Mouse (Mus musculus) frontal cortex, postnatal 36 days (tissue): ENCODE data around the gene Farp1.

Experiments
- DNase-seq, 2 experiments: peaks; one replicate each; pipeline ENCODE4 v3.0.0; 2022; ENCODE audit warnings: low spot score in 2 of 2

Gene Farp1

GRCm38 (mm10) chr14:121219226-121220039 is 184.4 kb downstream of the Farp1 start:
- DNase-seq: no peak

DNA sequence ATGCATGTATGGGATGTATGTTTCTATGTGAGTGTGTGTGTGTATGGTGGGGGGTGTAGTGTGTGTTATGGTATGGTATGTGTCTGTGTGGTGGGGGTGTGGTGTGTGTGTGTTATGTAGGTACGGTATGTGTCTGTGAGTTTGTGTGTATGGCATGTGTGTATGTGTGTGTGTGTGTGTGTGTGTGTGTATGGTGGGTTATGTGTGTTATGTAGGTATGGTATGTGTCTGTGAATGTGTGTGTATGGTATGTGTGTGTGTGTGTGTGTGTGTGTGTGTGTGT is 185.0 kb downstream of the Farp1 start:
- DNase-seq: no peak

GRCm38 (mm10) chr14:121220723-121221122 is 185.7 kb downstream of the Farp1 start:
- peak; percentile 45 to 51 for DNase-seq

GRCm38 (mm10) chr14:121225804-121226203 is 190.8 kb downstream of the Farp1 start:
- DNase-seq: no peak

DNA sequence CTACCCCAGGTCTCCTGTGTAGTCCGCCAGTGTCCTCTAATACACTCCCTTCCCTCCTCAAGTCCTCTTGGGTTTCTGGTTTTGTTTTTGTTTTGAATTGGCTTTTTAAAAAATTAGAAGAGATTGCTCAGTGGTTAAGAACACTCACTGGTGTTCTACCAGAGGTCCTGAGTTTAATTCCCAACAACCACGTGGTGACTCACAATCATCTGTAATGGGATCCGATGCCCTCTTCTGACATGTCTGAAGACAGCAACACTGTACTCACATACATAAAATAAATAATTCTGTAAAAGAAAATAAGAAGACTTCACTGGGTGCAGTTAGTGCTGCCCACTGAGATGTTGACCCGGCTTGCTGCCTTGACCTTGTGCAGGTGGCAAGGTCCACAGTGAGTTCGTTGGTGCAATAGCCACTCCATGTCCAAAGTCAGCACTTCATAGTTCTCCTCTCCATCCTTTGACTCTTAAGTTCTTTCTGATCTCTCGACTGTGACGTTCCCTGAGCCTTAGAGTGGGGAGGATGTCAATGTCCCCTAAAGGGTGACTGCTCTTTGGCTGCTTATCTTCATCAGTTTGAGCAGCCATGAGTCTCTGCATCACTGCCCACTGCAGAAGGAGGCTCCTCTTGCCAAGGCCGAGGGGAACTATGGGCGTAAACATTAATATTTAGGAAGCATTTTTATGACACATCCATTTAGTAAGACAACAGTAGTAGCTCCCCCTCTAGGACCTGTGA is 194.2 kb downstream of the Farp1 start:
- DNase-seq: no peak

- DNase-seq: no peak
Observed at GRCm38 (mm10) chr14:121231232-121231631, 196.2 kb downstream of the Farp1 start.

GRCm38 (mm10) chr14:121234741-121235307 is 199.8 kb downstream of the Farp1 start:
- DNase-seq: no peak

DNA sequence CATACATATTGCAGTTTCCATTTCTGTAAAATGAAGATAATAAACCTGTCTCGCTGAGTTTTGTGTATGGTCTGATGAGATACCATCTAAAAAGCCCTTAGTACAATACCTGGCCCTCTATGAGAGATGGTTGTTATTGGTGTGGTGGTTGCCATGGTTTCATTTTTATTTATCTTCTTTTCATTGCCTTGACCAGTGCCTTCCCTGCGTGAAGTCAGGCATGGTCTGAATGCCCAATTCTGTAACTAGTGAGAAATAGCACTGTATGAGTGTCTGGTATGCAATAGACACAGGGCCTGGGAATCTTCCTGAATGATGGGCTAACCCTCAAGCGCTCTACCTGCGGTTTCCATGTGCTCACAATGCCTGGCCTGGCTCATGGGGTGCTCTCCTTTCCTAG is 201.7 kb downstream of the Farp1 start:
- no peak for DNase-seq

GRCm38 (mm10) chr14:121238727-121239126 is 203.7 kb downstream of the Farp1 start:
- no peak for DNase-seq

- DNase-seq: no peak
Observed at GRCm38 (mm10) chr14:121239386-121239785, 204.4 kb downstream of the Farp1 start.

DNA sequence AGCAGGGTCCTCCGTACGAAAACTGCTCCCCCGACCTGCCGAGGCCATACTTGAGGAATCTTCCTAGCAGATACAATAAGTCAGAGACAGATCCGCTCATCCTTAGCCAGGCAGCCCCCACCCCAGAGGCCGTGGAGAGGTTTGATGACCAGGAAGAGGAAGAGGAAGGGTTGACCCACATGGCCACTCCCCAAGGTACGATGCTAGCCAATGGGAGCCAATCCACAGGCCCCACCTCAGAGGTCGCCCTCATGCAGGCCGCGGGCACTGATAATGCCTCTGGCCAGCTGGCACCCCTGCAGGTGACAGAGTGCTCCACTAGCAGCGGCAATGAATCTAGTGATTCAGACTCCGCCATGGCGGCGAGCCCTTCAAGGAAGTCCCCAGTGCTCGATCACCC is 209.1 kb downstream of the Farp1 start:
- no peak for DNase-seq

DNA sequence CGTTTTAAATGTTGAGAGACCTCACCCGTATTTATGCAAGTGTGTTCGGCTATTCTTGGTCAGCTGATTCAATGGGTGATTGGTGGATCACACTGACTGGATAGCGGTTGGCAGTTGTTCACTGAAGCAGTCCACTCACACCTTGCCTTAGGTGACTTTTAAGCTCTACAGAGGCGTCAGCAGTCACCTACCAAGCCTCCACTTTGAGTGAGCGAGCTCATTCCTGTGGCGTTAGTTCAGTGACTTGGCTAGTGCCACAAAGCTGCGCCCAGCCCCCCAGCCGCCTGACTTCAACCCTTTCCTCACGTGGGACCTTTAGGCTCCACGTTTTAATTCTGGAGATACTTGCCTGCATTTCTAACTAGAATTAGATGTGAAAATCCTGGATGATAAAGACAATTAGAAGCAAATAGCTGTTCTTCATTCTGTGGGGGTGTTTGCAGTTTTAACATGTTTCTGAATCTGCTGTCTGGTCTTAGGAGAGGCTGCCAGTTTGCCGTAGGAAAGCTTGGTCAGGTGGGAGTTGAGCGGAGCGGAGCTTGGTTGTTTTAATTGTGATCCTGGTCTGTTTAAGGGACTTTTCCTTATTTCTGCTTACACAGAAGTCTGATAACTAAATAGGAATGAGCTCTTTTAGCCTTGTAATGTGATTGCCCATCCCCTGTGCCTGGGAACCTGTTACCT is 211.2 kb downstream of the Farp1 start:
- DNase-seq: no peak

DNA sequence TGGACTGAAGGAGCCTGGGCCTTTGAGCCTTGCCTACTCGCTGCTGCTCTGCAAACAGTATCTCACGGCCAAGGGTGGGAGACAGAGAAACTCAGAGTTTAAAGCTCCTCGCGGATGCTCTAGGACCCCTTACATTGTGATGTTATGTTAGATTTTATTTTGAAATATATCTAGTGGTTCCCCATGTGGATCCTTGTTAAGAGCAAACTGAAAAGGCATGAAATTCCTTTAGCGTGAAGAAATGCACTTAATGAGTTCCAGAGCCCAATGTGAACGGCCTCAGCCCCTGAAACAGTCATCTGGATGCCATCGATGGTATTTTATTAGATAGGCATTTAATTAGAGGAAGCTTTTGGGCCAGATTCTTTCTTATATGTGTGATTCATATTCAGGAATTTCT is 212.3 kb downstream of the Farp1 start:
- no peak for DNase-seq

DNA sequence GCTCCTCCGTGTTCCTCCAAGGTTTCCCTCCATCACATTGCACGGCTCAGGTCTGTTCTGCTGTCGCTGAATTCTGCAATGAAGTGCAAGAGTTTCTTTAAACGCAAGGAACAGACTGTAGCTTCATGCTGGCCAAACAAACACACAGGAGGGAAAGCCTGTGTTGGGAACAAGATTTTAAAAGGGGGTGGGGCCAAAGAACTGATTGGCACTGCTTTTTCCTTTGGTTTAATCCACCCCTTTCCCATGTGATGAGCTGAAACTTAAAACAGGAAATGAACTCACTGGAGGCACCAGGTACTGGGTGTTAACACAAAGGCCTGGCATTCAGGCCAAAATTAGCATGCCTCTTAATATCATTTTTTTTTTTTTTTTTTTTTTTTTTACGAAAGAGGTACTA is 213.3 kb downstream of the Farp1 start:
- DNase-seq: no peak

GRCm38 (mm10) chr14:121251099-121251498 is 216.1 kb downstream of the Farp1 start:
- DNase-seq: no peak

GRCm38 (mm10) chr14:121251708-121252107 is 216.7 kb downstream of the Farp1 start:
- DNase-seq: no peak

- DNase-seq: no peak
Observed at GRCm38 (mm10) chr14:121252542-121252941, 217.5 kb downstream of the Farp1 start.

GRCm38 (mm10) chr14:121254869-121255268 is 219.9 kb downstream of the Farp1 start:
- DNase-seq: no peak

GRCm38 (mm10) chr14:121255469-121255868 is 220.5 kb downstream of the Farp1 start:
- DNase-seq: no peak

DNA sequence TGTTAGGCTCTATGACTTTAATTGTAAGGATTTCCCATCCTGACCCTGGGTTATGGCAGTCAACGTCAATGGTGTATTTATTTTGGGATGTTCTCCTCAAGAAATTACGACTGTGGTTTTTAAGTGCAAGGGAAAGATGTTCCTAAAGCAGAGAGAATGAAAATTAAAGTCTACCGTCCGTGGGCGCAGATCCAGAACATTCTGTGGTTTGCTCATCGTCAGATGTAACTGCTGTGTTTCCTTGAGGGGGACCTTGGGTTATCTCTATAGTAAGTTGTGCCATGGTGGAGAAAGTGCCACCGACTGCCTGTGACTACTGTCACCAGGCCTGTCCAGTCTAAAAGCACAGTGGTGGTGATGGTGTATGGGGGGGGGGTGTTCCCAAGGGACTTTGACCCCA is 221.9 kb downstream of the Farp1 start:
- no peak for DNase-seq

- DNase-seq: no peak
Observed at GRCm38 (mm10) chr14:121259332-121259731, 224.3 kb downstream of the Farp1 start.

GRCm38 (mm10) chr14:121259789-121260188 is 224.8 kb downstream of the Farp1 start:
- peak; percentile 47 to 75 for DNase-seq
